Mouse (Mus musculus): Measurements from ENCODE around the gene Nxn.

DNA sequence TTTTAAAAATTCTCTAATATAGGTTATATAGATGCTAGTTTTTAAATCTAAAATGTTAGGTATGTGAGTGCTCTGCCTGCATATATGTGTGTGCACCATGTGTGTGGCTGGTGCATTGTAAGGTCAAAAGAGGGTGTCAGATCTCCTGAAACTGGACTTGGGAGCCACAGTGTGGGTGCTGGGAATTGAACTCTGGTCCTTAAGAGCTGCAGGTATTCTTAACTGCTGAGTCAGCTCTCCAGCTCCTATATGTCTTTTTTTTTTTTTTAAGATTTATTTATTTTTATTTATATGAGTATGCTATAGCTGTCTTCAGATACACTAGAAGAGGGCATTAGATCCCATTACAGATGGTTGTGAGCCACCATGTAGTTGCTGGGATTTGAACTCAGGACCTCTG, 152.5 kb downstream of the Nxn start:
- TF ChIP-seq CTCF (IDR thresholded peaks at IDR 0.05; ENCODE audit: low read depth) (no peak), EP300 (IDR thresholded peaks at IDR 0.05; ENCODE audit: low read depth) (no peak)

All from liver, embryonic 14.5 days (tissue).